Mouse (Mus musculus) heart, adult 2 months (tissue): ENCODE results near the gene Lrrc17.

Experiments used
- CTCF ChIP-seq: fragments of 200-600 bp; IDR thresholded peaks from 2 replicates; pipeline ENCODE4 v1.8.1; 2022; ENCODE audit warnings: antibody characterized with exemption, mild to moderate bottlenecking, moderate library complexity
- POLR2A ChIP-seq: fragments of 200-500 bp; IDR thresholded peaks from 2 replicates; pipeline ENCODE4 v1.6.1; 2011; ENCODE audit warnings: mild to moderate bottlenecking, low read depth, low read length, control low read depth; ENCODE audit not compliant: insufficient read depth

- TF ChIP-seq CTCF = no peak
- TF ChIP-seq POLR2A = no peak
Observed at GRCm38 (mm10) chr5:21509801-21510200, 33.6 kb upstream of the Lrrc17 start.
